Mouse (Mus musculus) forebrain, embryonic 11.5 days (tissue): ENCODE measurements around the gene Ggact. TPM values are rescaled to one million over a fixed set of nuclear protein-coding genes. Genes with fewer than 3 reads are reported as not detected.
A peak's percentile ranks its signal among the peaks of the same experiment; 100 is the strongest.

Experiments
- ATAC-seq: fragments of 200-750 bp; cut with Nextera tagmentation; replicated peaks from 2 replicates; pipeline ENCODE4 v1.8.0; 2017; ENCODE audit warnings: moderate TSS enrichment; ENCODE audit not compliant: low FRiP score
- DNase-seq: peaks from one replicate; pipeline ENCODE4 v3.0.0-alpha.2; 2017; ENCODE audit warnings: low spot score
- H3K27ac ChIP-seq: fragments of 300-500 bp; sonication (generic); 2 replicates; pipeline ENCODE4 v1.5.1; 2014; ENCODE audit warnings: low read depth, low read length
- H3K27me3 ChIP-seq: fragments of 300-500 bp; sonication (generic); 2 replicates; pipeline ENCODE4 v1.6.1; 2014; ENCODE audit warnings: mild to moderate bottlenecking, low read length, mixed read lengths; ENCODE audit not compliant: control insufficient read depth, insufficient read depth
- H3K36me3 ChIP-seq: fragments of 300-500 bp; sonication (generic); 2 replicates; pipeline ENCODE4 v1.6.1; 2014; ENCODE audit warnings: mild to moderate bottlenecking, low read length, moderate library complexity, mixed read lengths; ENCODE audit not compliant: control insufficient read depth, insufficient read depth
- H3K4me1 ChIP-seq: fragments of 300-500 bp; sonication (generic); replicated peaks from 2 replicates; pipeline ENCODE4 v1.6.1; 2014; ENCODE audit warnings: low read length, mixed read lengths; ENCODE audit not compliant: control insufficient read depth, insufficient read depth
- H3K4me2 ChIP-seq: fragments of 300-500 bp; sonication (generic); 2 replicates; pipeline ENCODE4 v1.6.1; 2014; ENCODE audit warnings: low read depth, mild to moderate bottlenecking, low read length, moderate library complexity, mixed read lengths; ENCODE audit not compliant: severe bottlenecking
- H3K4me3 ChIP-seq: fragments of 300-500 bp; sonication (generic); 2 replicates; pipeline ENCODE4 v1.5.1; 2014; ENCODE audit warnings: low read depth, low read length
- H3K9ac ChIP-seq: fragments of 300-500 bp; sonication (generic); 2 replicates; pipeline ENCODE4 v1.6.1; 2014; ENCODE audit warnings: low read length
- H3K9me3 ChIP-seq: fragments of 300-500 bp; sonication (generic); 2 replicates; pipeline ENCODE4 v1.6.1; 2016; ENCODE audit warnings: low read length, mixed read lengths; ENCODE audit not compliant: control insufficient read depth
- WGBS: fragments of 180-500 bp; shearing (Covaris S2); extraction: QIAGEN DNeasy Blood & Tissue Kit; methylation state at CpG from one replicate; pipeline ENCODE4 v1.1.7; 2014; 5-methylcytosine and 5-hydroxymethylcytosine counted together
- polyA plus RNA-seq: library from polyadenylated mRNA; unstranded; fragments of >200 nt; fragmentation: Nextera tagmentation; extraction: Ambion mirVana; gene quantifications from 2 replicates; pipeline ENCODE4 v1.2.1, GENCODE M21; 2014

Ggact gene
- polyA plus RNA-seq, result 5.9 and 6.5 TPM in 2 replicates

DNA sequence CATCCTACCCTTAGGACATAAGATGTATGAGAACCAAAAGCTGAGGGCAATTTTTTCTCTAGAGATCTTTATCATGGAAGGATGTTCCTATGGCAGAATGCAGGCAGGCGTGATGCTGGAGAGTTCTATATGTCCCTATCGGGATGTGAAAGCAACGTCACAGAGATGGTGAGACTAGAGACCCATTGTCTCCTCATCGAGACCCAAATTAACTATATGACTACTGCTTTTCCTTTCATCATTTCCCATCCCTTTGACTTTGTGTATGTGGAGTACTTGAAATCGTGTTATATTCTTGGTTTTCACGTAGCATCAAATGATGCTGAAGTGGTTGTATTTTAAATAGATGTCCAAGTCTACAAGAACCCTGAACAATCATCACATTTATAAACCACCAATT is at the start of gene Ggact:
Gene Ggact, minus strand, starts transcription at position 101 of the 400 bp plus-strand sequence.
- peak within 1 kb of the TSS; percentile 64 for H3K4me3 ChIP-seq
- no peaks in the 10 kb centered on the region for H3K27me3 ChIP-seq
- H3K36me3 ChIP-seq, result no peaks in the 10 kb centered on the region
- peak within 1 kb of the TSS; percentile 93 for H3K4me2 ChIP-seq
- WGBS, result 71% methylated on average over 6 of the region's 6 CpGs
- no peaks in the 10 kb centered on the region for H3K9me3 ChIP-seq
- DNase-seq (no peak), ATAC-seq (no peak; the same call in 1 of the 2 replicates)
- peaks cover 4% of the 10 kb centered on the region; the same call in 1 of the 2 replicates for H3K4me1 ChIP-seq
- H3K27ac ChIP-seq, result no peak within 1 kb of the TSS
- H3K9ac ChIP-seq, result peak within 1 kb of the TSS; percentile 67

- WGBS, result 97% methylated on average over 8 of the region's 8 CpGs
Observed at GRCm38 (mm10) chr14:122957941-122958340, 44.4 kb upstream of the Ggact start.

DNA sequence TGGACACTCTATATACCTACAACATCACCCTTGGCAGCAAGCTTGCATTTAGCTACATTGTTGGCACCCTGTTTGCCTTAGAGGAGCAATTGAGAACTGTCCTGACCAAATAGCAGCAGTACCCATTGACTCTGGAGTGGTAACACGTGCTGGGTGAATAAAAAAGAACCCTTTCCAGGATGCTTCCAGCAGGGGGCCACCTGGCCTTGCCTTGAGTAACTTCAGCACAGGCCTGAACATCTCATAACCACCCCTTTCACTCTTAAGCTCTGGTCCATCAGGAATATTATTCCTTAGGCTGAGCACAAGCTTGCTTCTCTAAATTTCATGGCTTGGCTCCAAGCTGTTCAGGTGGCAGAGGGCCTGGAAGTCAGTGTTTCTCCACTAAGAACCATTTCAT is 39.8 kb upstream of the Ggact start:
- Histone ChIP-seq H3K9ac (no peak overlapping the region), H3K4me1 (no peaks in the 10 kb centered on the region), H3K4me3 (no peak overlapping the region), H3K27ac (no peak overlapping the region), H3K27me3 (no peaks in the 10 kb centered on the region), H3K9me3 (no peaks in the 10 kb centered on the region), H3K36me3 (no peaks in the 10 kb centered on the region), H3K4me2 (no peak overlapping the region)
- DNase-seq (peak; percentile 63), ATAC-seq (peak; percentile 48; the same call in 1 of the 2 replicates)
- 18% methylated on average over 1 of the region's 1 CpGs for WGBS

More at GRCm38 (mm10) chr14:122957941-122958340, 44.4 kb upstream of the Ggact start:
- H3K27ac ChIP-seq, result no peak overlapping the region
- H3K27me3 ChIP-seq, result no peaks in the 10 kb centered on the region
- H3K4me2 ChIP-seq, result no peak overlapping the region
- DNase-seq (no peak), ATAC-seq (no peak)
- H3K9me3 ChIP-seq, result no peaks in the 10 kb centered on the region
- H3K4me1 ChIP-seq, result no peaks in the 10 kb centered on the region
- H3K4me3 ChIP-seq, result no peak overlapping the region
- H3K9ac ChIP-seq, result no peak overlapping the region
- no peaks in the 10 kb centered on the region for H3K36me3 ChIP-seq

DNA sequence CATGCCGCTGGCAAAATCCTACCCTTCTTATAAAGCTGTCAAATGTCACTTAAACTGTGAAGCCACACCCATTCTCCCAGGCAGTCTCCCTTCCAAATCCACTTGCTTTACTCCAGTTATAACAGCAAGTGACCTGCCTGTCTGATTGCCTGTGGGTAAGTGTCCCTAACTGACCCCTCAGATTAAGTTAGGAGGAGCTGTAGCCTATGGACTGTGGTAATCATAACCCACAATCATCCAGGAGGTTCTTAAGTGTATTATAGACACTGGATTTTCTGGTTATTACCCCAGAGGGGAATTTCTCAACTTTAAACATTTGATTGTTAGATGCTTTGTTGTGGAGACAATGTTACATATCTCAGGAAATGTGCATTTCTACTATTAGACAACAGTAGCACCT is 39.0 kb upstream of the Ggact start:
- ATAC-seq, result no peak
- Histone ChIP-seq H3K9me3 (no peaks in the 10 kb centered on the region), H3K9ac (no peak overlapping the region), H3K27me3 (no peaks in the 10 kb centered on the region), H3K4me3 (no peak overlapping the region), H3K27ac (no peak overlapping the region), H3K4me1 (no peaks in the 10 kb centered on the region), H3K36me3 (no peaks in the 10 kb centered on the region; the same call in 1 of the 2 replicates), H3K4me2 (no peak overlapping the region)
- no peak for DNase-seq
- 94% methylated on average over 1 of the region's 1 CpGs for WGBS

DNA sequence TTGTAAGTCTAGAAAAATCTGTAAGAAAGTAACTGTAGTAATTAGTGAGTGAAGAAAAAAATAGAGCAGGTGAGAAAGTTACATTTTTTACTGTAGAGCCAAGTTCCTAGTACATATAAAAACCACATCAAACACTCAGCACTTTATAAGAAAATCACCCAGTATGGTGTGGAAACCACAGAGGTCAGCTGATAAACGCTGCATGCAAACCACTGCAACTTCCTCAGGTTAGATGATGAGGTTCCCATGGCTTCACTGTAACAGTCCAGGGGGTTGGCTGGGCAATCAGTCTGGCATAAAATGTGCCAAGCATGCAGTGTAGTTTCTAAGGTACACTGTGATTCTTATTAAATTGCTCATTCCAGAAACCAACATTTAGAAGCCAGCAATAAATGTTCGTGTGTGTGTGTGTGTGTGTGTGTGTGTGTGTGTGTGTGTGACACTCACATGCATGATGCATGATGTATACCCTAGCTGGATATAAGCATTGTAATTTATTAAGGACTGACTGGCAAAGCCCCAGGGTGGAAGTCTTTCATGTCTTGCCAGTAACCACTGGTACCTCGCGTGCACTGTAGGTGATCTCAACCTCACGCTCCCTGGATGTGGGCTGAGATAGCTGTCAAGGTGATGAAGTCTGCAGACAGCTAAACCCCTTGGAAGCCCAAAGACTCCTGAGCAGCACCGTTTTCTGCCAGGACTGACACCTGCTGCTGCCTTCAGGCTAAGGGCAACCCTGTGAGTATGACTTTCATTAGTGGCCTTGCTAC is 38.3 kb upstream of the Ggact start:
- H3K9ac ChIP-seq, result no peak overlapping the region
- no peaks in the 10 kb centered on the region for H3K27me3 ChIP-seq
- DNase-seq, result no peak
- H3K4me3 ChIP-seq, result no peak overlapping the region
- no peaks in the 10 kb centered on the region for H3K4me1 ChIP-seq
- no peak for ATAC-seq
- H3K36me3 ChIP-seq, result no peaks in the 10 kb centered on the region; the same call in 1 of the 2 replicates
- H3K4me2 ChIP-seq, result no peak overlapping the region
- H3K9me3 ChIP-seq, result no peaks in the 10 kb centered on the region
- H3K27ac ChIP-seq, result no peak overlapping the region
- 85% methylated on average over 6 of the region's 6 CpGs for WGBS

DNA sequence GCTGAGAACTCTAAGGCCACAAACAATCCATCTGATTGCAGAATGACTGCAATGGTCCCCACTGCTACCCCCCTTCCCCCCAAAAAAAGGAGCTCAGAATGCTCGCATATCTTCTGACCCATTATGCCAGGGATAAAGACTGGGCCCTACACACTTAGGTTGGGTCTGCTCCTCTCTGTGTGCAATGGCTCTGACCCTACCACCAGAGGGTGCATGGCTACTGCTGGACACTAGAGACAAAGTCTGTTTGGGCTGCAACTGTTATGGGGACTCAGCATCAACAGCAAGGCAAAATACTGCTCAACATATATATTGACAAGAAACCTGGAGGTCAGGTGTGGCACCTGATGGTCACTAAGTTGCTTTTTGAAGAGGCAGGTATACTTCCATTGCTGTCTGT is 37.4 kb upstream of the Ggact start:
- H3K36me3 ChIP-seq, result no peaks in the 10 kb centered on the region; the same call in 1 of the 2 replicates
- no peak overlapping the region for H3K9ac ChIP-seq
- no peak for ATAC-seq
- H3K4me1 ChIP-seq, result no peaks in the 10 kb centered on the region
- WGBS, result 90% methylated on average over 1 of the region's 1 CpGs
- H3K9me3 ChIP-seq, result no peaks in the 10 kb centered on the region
- H3K4me2 ChIP-seq, result no peak overlapping the region
- H3K27me3 ChIP-seq, result no peaks in the 10 kb centered on the region
- H3K4me3 ChIP-seq, result no peak overlapping the region
- DNase-seq, result no peak
- H3K27ac ChIP-seq, result no peak overlapping the region

DNA sequence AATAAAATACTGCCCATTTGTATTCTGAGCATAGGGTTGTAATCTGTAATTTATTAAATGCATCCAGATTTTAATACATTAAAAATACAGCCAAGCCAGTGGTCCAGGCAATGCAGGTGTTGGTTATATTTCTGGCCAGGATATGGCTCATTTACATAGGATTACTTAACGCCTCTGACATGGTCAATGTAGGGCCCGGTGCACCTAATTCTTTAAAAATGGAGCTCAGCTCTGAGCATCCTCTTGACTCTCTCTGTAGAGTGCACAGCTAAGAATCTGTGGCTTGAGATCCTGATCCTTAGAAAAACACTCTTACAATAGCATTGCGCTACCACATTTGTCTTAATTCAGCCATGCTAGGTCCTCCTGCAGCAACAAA is 29.9 kb upstream of the Ggact start:
- Histone ChIP-seq H3K4me2 (no peak overlapping the region), H3K9me3 (no peaks in the 10 kb centered on the region), H3K4me1 (peaks cover 5% of the 10 kb centered on the region), H3K27me3 (no peaks in the 10 kb centered on the region), H3K9ac (no peak overlapping the region), H3K36me3 (no peaks in the 10 kb centered on the region; the same call in 1 of the 2 replicates), H3K4me3 (no peak overlapping the region), H3K27ac (no peak overlapping the region)
- DNase-seq (no peak), ATAC-seq (peak; percentile 65)
- WGBS, result 53% methylated on average over 3 of the region's 3 CpGs

DNA sequence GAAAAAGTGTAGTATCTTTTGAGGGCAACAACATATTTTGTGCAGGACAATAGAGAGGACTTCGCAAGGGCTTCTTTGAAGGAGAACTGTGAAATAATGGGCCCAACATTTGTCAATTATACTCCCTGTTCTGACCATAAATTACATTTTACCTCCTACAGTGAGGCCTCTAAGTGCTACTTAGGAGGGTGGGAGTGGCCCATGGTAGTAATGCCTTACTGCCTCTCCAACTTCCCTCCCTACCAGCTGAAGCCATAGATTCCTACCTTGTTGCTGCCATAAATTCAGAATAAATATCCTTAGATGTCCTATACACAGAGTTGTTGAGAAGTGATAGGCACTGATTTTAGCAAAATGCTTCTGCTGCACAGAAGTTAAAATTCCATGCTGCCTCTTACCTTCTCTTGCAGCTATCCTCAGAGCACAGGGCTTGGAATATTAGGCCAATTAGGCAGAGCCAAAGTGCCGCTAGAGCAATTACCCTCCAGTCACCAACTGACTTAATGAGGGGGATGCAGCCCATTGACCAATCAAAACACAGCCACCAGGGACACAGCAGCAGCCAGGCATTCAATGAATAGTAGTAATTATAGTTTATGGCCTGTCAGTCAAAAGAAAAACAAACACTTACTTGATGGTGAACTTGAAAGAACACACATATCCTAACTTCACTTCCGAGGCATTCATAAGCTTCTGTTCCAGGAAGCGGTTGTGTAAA is 29.4 kb upstream of the Ggact start:
- H3K4me2 ChIP-seq, result 0 out of 2 replicates have a peak overlapping the region, but pooled peaks have one; percentile 2
- H3K4me3 ChIP-seq, result no peak overlapping the region
- no peaks in the 10 kb centered on the region; the same call in 1 of the 2 replicates for H3K36me3 ChIP-seq
- DNase-seq (peak; percentile 77), ATAC-seq (peak; percentile 97)
- no peak overlapping the region for H3K9ac ChIP-seq
- H3K27ac ChIP-seq, result peak overlapping the region; percentile 37; the same call in 1 of the 2 replicates
- H3K4me1 ChIP-seq, result peaks cover 5% of the 10 kb centered on the region
- WGBS, result 26% methylated on average over 4 of the region's 4 CpGs
- H3K27me3 ChIP-seq, result no peaks in the 10 kb centered on the region
- H3K9me3 ChIP-seq, result no peaks in the 10 kb centered on the region
